Mouse (Mus musculus): ENCODE measurements around the gene Slc2a4. TPM values are rescaled to one million over a fixed set of nuclear protein-coding genes. Genes with fewer than 3 reads are reported as not detected.
A peak's percentile ranks its signal among the peaks of the same experiment; 100 is the strongest.
"Not testable (repeated sequence)": the region's sequence is repeated elsewhere in the genome, so short reads cannot be mapped to it uniquely, and the experiment has no call there.

Gene Slc2a4
- polyA plus RNA-seq, 1 experiment from 2014 or later, result 9.6 TPM

DNA sequence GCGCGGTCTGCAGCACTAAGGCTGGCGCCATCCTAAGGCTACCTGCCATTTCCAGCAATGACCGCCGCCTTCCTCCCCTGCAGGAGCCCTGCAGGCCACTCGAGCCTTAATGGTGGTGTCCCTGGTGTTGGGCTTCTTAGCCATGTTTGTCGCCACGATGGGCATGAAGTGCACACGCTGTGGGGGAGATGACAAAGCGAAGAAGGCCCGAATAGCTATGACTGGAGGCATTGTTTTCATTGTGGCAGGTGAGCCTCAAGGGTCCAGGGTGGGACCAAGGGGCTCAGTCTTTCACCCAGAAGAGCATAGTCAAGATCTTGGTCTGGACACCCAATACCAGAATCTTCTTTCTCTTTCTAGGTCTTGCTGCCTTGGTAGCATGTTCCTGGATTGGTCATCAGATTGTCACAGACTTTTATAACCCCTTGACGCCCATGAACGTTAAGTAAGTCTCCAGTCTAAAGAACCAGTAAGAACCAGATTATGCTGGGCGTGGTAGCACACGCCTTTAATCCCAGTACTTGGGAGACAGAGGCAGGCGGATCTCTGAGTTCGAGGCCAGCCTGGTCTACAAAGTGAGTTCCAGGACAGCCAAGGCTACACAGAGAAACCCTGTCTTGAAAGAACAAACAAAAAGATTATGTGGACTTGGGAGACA lies 19.0 kb upstream of the Slc2a4 start:
- WGBS, result 40% methylated on average over 17 of the region's 17 CpGs
- Histone ChIP-seq H3K4me3 (peak overlapping the region; percentile 29), H3K4me2 (replicated peaks) (peak overlapping the region; percentile 41), H3K27ac (no peak overlapping the region), H3K36me3 (peaks cover 26% of the 10 kb centered on the region), H3K9me3 (replicated peaks) (no peaks in the 10 kb centered on the region), H3K9ac (peak overlapping the region; percentile 47; the same call in 1 of the 2 replicates), H3K4me1 (peaks cover 12% of the 10 kb centered on the region), H3K27me3 (peaks cover 69% of the 10 kb centered on the region)
- no peak for ATAC-seq (ENCODE audit: low FRiP score)

DNA sequence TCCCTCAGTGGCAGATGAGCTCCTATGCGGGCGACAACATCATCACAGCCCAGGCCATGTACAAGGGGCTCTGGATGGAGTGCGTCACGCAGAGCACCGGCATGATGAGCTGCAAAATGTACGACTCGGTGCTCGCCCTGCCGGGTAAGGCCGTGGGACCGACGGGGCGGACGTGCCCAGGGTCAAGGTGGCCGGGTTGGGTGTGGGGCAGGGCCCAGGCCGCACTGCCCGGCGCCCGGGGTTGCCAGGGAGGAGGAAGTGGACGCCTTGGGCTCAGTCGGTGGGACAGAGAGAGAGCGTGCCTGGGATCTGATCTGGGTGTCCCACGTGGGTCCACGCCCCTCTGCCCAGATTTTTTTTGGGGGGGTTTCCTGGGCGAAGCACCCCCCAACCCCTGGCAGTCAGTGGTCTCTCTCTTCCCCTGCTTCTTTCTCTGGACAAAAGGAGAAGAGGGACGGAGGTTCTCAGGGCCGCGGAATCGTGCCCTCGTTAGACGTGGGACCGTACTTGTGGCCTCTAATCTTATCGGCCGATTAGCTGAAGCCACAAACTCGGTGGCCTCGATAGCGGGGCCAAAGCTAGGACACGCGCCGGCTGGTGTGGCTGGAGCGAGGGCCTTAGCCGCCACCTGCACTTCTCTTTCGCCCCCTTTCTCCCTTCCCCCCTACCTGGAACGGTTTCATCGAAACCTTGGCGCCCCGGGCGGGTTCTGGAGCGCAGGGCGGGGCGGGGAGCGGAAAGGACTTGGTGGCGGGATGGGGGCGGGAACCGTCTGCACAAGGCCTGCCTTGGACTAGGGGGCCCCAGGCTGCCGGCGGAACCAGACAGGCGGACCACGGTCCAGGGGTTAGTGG lies 18.2 kb upstream of the Slc2a4 start:
- WGBS, result 1% methylated on average over 59 of the region's 59 CpGs

GRCm38 (mm10) chr11:69965271-69966005 lies 17.4 kb upstream of the Slc2a4 start:
- H3K27ac ChIP-seq, result no peak overlapping the region
- H3K4me2 ChIP-seq (replicated peaks), result peak overlapping the region; percentile 41

More for the DNA sequence above, 18.2 kb upstream of the Slc2a4 start:
- peak overlapping the region; percentile 29 for H3K4me3 ChIP-seq
- H3K9ac ChIP-seq, result peak overlapping the region; percentile 47
- no peaks in the 10 kb centered on the region for H3K9me3 ChIP-seq (replicated peaks)
- peak overlapping the region; percentile 41 for H3K4me2 ChIP-seq (replicated peaks)
- H3K27ac ChIP-seq, result no peak overlapping the region
- H3K4me1 ChIP-seq, result peaks cover 12% of the 10 kb centered on the region
- H3K27me3 ChIP-seq, result peaks cover 76% of the 10 kb centered on the region
- H3K36me3 ChIP-seq, result peaks cover 26% of the 10 kb centered on the region
- ATAC-seq (ENCODE audit: low FRiP score), result peak; percentile 46; the same call in 1 of the 2 replicates

GRCm38 (mm10) chr11:69964650-69965270 lies 16.8 kb upstream of the Slc2a4 start, which contains the start of gene Cldn7:
Cldn7 (plus strand) TSS chr11:69964779.
- H3K27me3 ChIP-seq, result peaks cover 88% of the 10 kb centered on the region
- WGBS, result 11% methylated on average over 24 of the region's 24 CpGs
- H3K27ac ChIP-seq, result no peak within 1 kb of the TSS
- H3K4me1 ChIP-seq, result peaks cover 12% of the 10 kb centered on the region
- peak within 1 kb of the TSS; percentile 22; the same call in 1 of the 2 replicates for H3K4me2 ChIP-seq (replicated peaks)
- no peak for ATAC-seq (ENCODE audit: low FRiP score)
- H3K36me3 ChIP-seq, result peaks cover 19% of the 10 kb centered on the region
- H3K9ac ChIP-seq, result no peak within 1 kb of the TSS
- H3K4me3 ChIP-seq, result peak within 1 kb of the TSS; percentile 21
- H3K9me3 ChIP-seq (replicated peaks), result no peaks in the 10 kb centered on the region

More at GRCm38 (mm10) chr11:69965271-69966005, 17.4 kb upstream of the Slc2a4 start:
- H3K9me3 ChIP-seq (replicated peaks), result no peaks in the 10 kb centered on the region
- peaks cover 25% of the 10 kb centered on the region for H3K36me3 ChIP-seq
- peak overlapping the region; percentile 29 for H3K4me3 ChIP-seq
- H3K27me3 ChIP-seq, result peaks cover 84% of the 10 kb centered on the region
- 3% methylated on average over 49 of the region's 49 CpGs for WGBS
- H3K4me1 ChIP-seq, result peaks cover 12% of the 10 kb centered on the region
- no peak for ATAC-seq (ENCODE audit: low FRiP score)
- no peak overlapping the region; the same call in 1 of the 2 replicates for H3K9ac ChIP-seq

DNA sequence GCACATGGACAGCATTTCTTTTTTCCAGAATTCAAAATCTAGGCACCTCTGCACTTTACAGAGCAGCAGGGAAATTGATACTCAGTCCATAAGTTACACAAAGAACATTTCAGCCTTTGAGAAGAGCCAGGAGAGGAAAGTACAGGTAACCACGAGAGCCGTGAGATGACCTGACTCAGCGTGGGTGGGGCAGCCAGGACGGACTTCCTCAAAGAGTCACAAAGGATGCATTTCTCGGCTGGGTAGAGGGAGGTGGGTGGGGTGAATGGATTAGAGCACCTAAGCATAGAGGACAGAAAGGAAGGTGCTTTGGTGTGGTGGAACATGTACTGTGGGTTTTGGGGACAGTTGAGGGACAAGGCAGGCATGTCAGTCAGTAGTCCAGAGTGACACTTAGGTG lies 13.9 kb upstream of the Slc2a4 start:
- 49% methylated on average over 5 of the region's 5 CpGs for WGBS
- H3K9me3 ChIP-seq (replicated peaks), result no peaks in the 10 kb centered on the region
- ATAC-seq (ENCODE audit: low FRiP score), result no peak
- H3K4me1 ChIP-seq, result peaks cover 11% of the 10 kb centered on the region
- H3K27ac ChIP-seq, result no peak overlapping the region
- no peak overlapping the region for H3K4me2 ChIP-seq (replicated peaks)
- no peak overlapping the region for H3K9ac ChIP-seq
- no peaks in the 10 kb centered on the region for H3K36me3 ChIP-seq
- H3K27me3 ChIP-seq, result peaks cover 73% of the 10 kb centered on the region
- H3K4me3 ChIP-seq, result no peak overlapping the region

DNA sequence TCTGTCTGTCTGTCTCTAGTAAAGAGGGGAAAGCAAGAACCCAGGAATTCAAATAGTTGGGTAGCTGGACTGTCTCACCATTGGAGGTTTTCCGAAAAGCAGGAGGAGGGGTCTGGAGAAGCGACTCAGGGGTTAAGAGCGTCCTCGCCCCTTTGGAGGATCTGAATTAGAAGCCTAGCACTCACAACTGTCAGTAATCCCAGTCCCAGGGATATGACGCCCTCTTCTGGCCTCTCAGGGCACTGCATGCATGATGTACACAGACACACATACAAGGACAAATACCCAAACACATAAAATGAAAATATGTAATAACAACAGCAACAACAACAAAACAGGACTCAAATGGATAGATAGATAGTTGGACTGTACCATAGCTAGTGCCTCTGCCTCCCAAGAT lies 12.6 kb upstream of the Slc2a4 start:
- Histone ChIP-seq H3K9ac (no peak overlapping the region), H3K9me3 (replicated peaks) (no peaks in the 10 kb centered on the region), H3K4me1 (peaks cover 3% of the 10 kb centered on the region; the same call in 1 of the 2 replicates), H3K27ac (no peak overlapping the region), H3K4me2 (replicated peaks) (no peak overlapping the region), H3K27me3 (peaks cover 60% of the 10 kb centered on the region), H3K4me3 (no peak overlapping the region), H3K36me3 (no peaks in the 10 kb centered on the region)
- 22% methylated on average over 5 of the region's 5 CpGs for WGBS
- no peak for ATAC-seq (ENCODE audit: low FRiP score)

DNA sequence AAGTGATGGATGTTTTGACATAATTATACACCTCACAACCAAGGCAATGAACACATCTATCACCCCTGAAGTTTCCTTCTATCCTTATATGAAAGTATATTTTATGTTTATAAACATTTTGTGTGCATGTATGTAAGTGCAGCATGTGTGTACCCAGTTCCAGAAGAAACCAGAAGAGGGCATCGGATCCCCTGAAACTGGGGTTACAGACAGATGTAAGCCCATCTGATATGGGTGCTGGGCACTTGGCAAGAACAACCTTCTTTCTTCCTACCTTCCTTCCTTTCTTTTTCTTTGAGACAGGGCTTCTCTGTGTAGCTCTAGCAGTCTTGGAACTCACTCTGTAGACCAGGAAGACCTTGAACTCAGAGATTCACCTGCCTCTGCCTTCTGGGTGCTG lies 8.2 kb upstream of the Slc2a4 start:
- ATAC-seq (ENCODE audit: low FRiP score), result no peak
- 81% methylated on average over 1 of the region's 1 CpGs for WGBS

GRCm38 (mm10) chr11:69955618-69956017 lies 7.6 kb upstream of the Slc2a4 start:
- not testable (repeated sequence) for H3K4me2 ChIP-seq (replicated peaks); H3K36me3 ChIP-seq; H3K27ac ChIP-seq; H3K4me1 ChIP-seq; H3K4me3 ChIP-seq; H3K9me3 ChIP-seq (replicated peaks); H3K9ac ChIP-seq; ATAC-seq (ENCODE audit: low FRiP score)
- peaks cover 23% of the 10 kb centered on the region for H3K27me3 ChIP-seq
- 85% methylated on average over 4 of the region's 4 CpGs for WGBS

More for the DNA sequence above, 8.2 kb upstream of the Slc2a4 start:
- Histone ChIP-seq H3K9ac (no peak overlapping the region), H3K27me3 (peaks cover 29% of the 10 kb centered on the region), H3K4me3 (no peak overlapping the region), H3K9me3 (replicated peaks) (no peaks in the 10 kb centered on the region), H3K36me3 (no peaks in the 10 kb centered on the region), H3K27ac (no peak overlapping the region), H3K4me1 (no peaks in the 10 kb centered on the region), H3K4me2 (replicated peaks) (no peak overlapping the region)

DNA sequence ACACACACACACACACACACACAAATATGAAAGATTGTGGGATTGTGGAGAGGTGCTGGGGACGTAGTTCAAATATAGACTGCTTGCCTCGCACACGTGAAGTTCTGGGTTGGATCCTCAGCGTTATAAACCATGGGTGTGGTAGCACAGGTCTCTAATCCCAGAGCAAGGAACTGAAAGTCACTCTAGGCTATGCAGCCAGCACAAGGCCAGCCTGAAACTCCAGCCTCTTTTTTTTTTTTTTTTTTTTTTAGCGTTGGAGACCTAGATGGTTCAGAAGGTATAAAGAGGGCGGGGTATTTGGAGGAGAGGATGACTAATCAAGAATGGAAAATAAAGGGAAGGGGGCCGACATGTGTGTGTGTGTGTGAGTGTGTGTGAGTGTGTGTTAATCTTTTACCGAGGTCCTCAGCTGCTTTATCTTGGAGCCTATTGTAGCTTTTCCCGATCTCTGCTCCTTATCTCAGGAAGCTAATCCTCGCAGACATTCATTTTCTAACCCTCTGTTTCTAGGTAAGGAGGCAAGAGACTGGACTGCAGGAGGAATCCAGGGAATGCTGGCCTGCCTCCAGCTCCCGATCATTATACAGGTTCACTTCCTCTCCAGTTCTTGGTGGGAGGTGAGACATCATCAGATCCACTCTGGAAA lies 5.4 kb upstream of the Slc2a4 start:
- no peak overlapping the region for H3K4me2 ChIP-seq (replicated peaks)
- H3K4me3 ChIP-seq, result no peak overlapping the region
- no peaks in the 10 kb centered on the region for H3K36me3 ChIP-seq
- peaks cover 7% of the 10 kb centered on the region for H3K4me1 ChIP-seq
- peaks cover 11% of the 10 kb centered on the region for H3K27me3 ChIP-seq
- no peaks in the 10 kb centered on the region for H3K9me3 ChIP-seq (replicated peaks)
- no peak for ATAC-seq (ENCODE audit: low FRiP score)
- no peak overlapping the region for H3K9ac ChIP-seq
- no peak overlapping the region for H3K27ac ChIP-seq
- WGBS, result 70% methylated on average over 11 of the region's 11 CpGs

DNA sequence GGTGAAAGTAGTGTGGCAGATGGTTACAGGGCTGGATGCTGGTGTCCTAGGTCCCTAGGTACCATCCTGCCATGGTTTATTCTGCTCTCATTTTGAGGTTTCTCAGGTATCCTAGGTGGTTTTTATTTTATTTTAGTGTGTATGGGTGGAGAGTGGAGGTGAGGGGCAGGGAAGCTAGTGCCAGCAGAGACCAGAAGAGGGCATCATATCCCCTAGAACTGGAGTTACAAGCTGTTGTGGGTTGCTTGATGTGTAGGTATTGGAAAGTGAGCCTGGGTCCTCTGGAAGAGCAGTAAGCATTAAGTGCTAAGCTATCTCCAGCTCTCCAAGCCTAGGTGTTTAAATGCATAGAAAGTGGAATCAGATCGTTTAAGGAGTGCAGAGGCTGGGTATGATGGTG lies 4.3 kb upstream of the Slc2a4 start:
- ATAC-seq (ENCODE audit: low FRiP score), result no peak
- 42% methylated on average over 1 of the region's 1 CpGs for WGBS
- Histone ChIP-seq H3K36me3 (no peaks in the 10 kb centered on the region), H3K4me2 (replicated peaks) (no peak overlapping the region), H3K27ac (no peak overlapping the region), H3K4me3 (no peak overlapping the region), H3K9ac (peak overlapping the region; percentile 38; the same call in 1 of the 2 replicates), H3K9me3 (replicated peaks) (no peaks in the 10 kb centered on the region), H3K27me3 (peaks cover 11% of the 10 kb centered on the region), H3K4me1 (peaks cover 12% of the 10 kb centered on the region)

GRCm38 (mm10) chr11:69950807-69951459 lies 2.9 kb upstream of the Slc2a4 start:
- no peaks in the 10 kb centered on the region for H3K9me3 ChIP-seq (replicated peaks)
- H3K27me3 ChIP-seq, result peaks cover 11% of the 10 kb centered on the region
- no peak for ATAC-seq (ENCODE audit: low FRiP score)
- no peak overlapping the region for H3K9ac ChIP-seq
- 39% methylated on average over 4 of the region's 4 CpGs for WGBS
- H3K4me3 ChIP-seq, result no peak overlapping the region
- peaks cover 13% of the 10 kb centered on the region for H3K4me1 ChIP-seq
- H3K27ac ChIP-seq, result no peak overlapping the region
- no peaks in the 10 kb centered on the region for H3K36me3 ChIP-seq
- H3K4me2 ChIP-seq (replicated peaks), result no peak overlapping the region
